Mouse (Mus musculus) midbrain, postnatal 0 days (tissue): Measurements from ENCODE around the gene Tnfsf14. TPM values are rescaled to one million over a fixed set of nuclear protein-coding genes. Genes with fewer than 3 reads are reported as not detected.

Experiments
- ATAC-seq: fragments of 200-750 bp; cut with Nextera tagmentation; 2 replicates; pipeline ENCODE4 v1.8.0; 2017; ENCODE audit warnings: moderate number of reproducible peaks, mild to moderate bottlenecking, moderate TSS enrichment, moderate library complexity; ENCODE audit not compliant: low FRiP score
- DNase-seq: peaks from one replicate; pipeline ENCODE4 v3.0.0-alpha.2; 2015; ENCODE audit warnings: low spot score
- H3K27ac ChIP-seq: fragments of 300-500 bp; sonication (generic); 2 replicates; pipeline ENCODE4 v1.5.1; 2014; ENCODE audit warnings: low read depth, mild to moderate bottlenecking, low read length, mixed read lengths
- H3K27me3 ChIP-seq: fragments of 300-500 bp; sonication (generic); 2 replicates; pipeline ENCODE4 v1.6.1; 2014; ENCODE audit warnings: low read length, control low read depth, mixed read lengths; ENCODE audit not compliant: insufficient read depth
- H3K36me3 ChIP-seq: fragments of 300-500 bp; sonication (generic); 2 replicates; pipeline ENCODE4 v1.6.1; 2014; ENCODE audit warnings: low read length, control low read depth, mixed read lengths; ENCODE audit not compliant: insufficient read depth
- H3K4me1 ChIP-seq: fragments of 300-500 bp; sonication (generic); 2 replicates; pipeline ENCODE4 v1.6.1; 2014; ENCODE audit warnings: mild to moderate bottlenecking, control low read depth, antibody characterized with exemption, low read length, mixed read lengths; ENCODE audit not compliant: insufficient read depth
- H3K4me2 ChIP-seq: fragments of 300-500 bp; sonication (generic); 2 replicates; pipeline ENCODE4 v1.6.1; 2014; ENCODE audit warnings: low read depth, mild to moderate bottlenecking, low read length, mixed read lengths; ENCODE audit not compliant: poor library complexity, severe bottlenecking
- H3K4me3 ChIP-seq: fragments of 300-500 bp; sonication (generic); 2 replicates; pipeline ENCODE4 v1.5.1; 2014; ENCODE audit warnings: low read depth, mild to moderate bottlenecking, low read length, moderate library complexity
- H3K9ac ChIP-seq: fragments of 300-500 bp; sonication (generic); replicated peaks from 2 replicates; pipeline ENCODE4 v1.6.1; 2014; ENCODE audit warnings: mild to moderate bottlenecking, low read length, moderate library complexity, mixed read lengths; ENCODE audit not compliant: poor library complexity, severe bottlenecking
- H3K9me3 ChIP-seq: fragments of 300-500 bp; sonication (generic); 2 replicates; pipeline ENCODE4 v1.6.1; 2016; ENCODE audit warnings: low read length, control low read depth
- CTCF ChIP-seq: IDR thresholded peaks from 2 replicates; pipeline ENCODE4 v1.5.1; 2016; ENCODE audit warnings: antibody characterized with exemption, mild to moderate bottlenecking
- WGBS: fragments of 180-500 bp; shearing (Covaris S2); extraction: QIAGEN DNeasy Blood & Tissue Kit; methylation state at CpG from one replicate; pipeline ENCODE4 v1.1.7; 2014; 5-methylcytosine and 5-hydroxymethylcytosine counted together
- polyA plus RNA-seq: library from polyadenylated mRNA; unstranded; fragments of >200 nt; fragmentation: Nextera tagmentation; extraction: Ambion mirVana; gene quantifications from 2 replicates; pipeline ENCODE4 v1.2.1, GENCODE M21; 2015
- total RNA-seq: library from RNA; depleted of rRNA; stranded (reverse); fragments of >200 nt; gene quantifications from 2 replicates; pipeline ENCODE4 v1.2.3, GENCODE M21; 2014

The Tnfsf14 gene
- total and polyA plus RNA-seq, 2 experiments from 2014 or later, result not detected

DNA sequence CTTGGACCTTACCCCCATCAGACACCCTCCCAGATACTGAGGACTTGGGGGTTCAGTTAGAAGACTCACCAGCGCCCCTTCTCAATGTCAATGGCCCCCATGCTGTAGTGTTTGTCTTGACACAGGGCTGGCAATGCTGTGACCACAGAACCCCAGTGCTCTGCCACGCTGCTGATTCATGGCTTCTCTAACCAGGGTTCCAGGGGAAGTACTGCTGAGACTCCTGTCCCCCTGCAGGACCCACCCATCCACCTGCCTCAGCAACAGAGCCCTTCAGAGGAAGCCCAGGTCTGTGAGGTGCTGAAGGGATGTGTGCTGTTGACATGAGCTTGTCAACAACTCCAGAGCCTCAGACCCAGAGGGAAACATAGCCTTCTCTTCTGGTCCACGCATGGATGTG lies 794 bp upstream of the Tnfsf14 start:
- WGBS, result 77% methylated on average over 3 of the region's 3 CpGs
- no peak overlapping the region for H3K4me2 ChIP-seq
- no peaks in the 10 kb centered on the region for H3K36me3 ChIP-seq
- H3K4me1 ChIP-seq, result no peaks in the 10 kb centered on the region
- H3K9ac ChIP-seq, result no peak overlapping the region
- no peak overlapping the region for H3K4me3 ChIP-seq
- TF ChIP-seq CTCF, result no peak
- ATAC-seq (no peak), DNase-seq (no peak)
- H3K27ac ChIP-seq, result no peak overlapping the region
- H3K27me3 ChIP-seq, result no peaks in the 10 kb centered on the region
- H3K9me3 ChIP-seq, result no peaks in the 10 kb centered on the region

DNA sequence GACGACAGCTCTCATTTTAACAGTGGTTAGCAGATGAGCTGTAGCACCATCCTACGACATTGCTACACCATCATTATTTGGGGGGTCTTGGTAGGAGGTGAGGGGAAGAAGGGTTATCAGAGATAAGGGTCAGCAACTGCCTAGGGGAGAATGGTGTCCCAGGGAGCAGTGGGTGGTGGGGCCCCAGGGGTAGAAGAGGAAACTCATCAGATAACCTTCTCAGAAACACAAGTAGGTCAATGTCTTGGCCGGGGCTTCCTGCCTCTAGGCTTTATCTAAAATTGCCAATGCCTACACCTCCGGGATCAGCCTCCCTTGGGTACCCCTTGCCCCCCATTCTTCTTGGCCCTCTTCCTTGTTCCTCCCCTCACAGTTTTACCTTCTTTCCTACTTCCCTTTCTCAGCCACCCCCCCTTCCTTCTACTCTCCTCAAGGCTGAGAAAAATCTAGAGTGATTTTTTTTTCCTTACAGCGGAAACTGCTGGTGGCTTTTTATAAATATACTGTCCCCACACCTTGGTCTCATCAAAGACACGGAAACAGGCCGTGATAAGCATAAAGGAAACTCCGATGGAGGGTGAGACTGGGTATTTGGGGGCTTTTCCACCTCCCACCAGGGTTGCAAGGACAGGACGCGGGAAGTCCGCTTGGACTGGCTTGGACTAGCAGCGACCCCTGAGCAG lies 5.3 kb downstream of the Tnfsf14 start:
- Histone ChIP-seq H3K4me1 (no peaks in the 10 kb centered on the region), H3K9ac (no peak overlapping the region), H3K36me3 (no peaks in the 10 kb centered on the region), H3K9me3 (no peaks in the 10 kb centered on the region), H3K27ac (no peak overlapping the region), H3K4me3 (no peak overlapping the region), H3K27me3 (no peaks in the 10 kb centered on the region), H3K4me2 (no peak overlapping the region)
- ATAC-seq (no peak), DNase-seq (no peak)
- TF ChIP-seq CTCF, result no peak
- WGBS, result 88% methylated on average over 12 of the region's 12 CpGs

DNA sequence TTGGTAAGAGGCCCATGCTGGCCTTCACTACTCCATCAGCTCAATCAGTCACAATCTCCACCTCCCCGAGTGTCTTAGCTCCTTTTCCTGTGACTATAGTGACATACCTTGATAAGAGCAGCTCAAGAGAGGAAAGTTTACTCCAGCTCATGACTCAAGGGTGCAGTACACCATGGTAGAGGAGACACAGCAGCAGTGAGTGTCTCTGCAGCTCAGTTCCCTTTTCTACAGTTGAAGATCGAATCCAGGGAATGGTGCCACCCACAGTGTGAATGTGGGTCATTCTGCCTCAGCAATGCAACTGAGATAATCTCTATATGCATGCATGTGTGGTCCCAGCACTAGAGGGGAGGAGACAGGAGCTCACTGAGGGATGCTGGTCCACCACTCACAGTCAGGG lies 8.3 kb downstream of the Tnfsf14 start:
- Histone ChIP-seq H3K9me3 (no peaks in the 10 kb centered on the region), H3K27me3 (no peaks in the 10 kb centered on the region), H3K36me3 (no peaks in the 10 kb centered on the region), H3K4me2 (no peak overlapping the region), H3K27ac (no peak overlapping the region), H3K4me3 (no peak overlapping the region), H3K4me1 (no peaks in the 10 kb centered on the region), H3K9ac (no peak overlapping the region)
- no peak for TF ChIP-seq CTCF
- whole genome bisulfite sequencing, result 78% methylated on average over 2 of the region's 2 CpGs
- ATAC-seq, result no peak
- no peak for DNase-seq

DNA sequence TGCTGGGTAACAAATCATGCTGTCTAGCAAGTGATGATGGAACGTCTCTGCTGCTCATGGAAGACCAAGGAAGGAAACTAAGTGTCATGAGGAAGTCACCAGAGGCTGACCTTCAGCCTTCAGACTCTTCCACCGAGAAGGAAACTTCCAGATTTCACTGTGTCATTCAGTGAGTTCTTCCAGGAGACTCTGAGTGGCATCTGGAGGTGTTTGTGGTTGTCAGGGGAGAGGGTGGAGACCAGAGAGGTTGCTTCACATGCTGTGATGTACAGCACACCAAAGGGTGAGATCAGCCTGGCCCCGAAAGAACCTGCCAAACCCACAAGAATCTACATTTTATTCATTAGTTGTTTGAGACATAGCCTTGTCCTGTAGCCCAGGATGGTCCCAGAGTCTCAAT lies 11.1 kb downstream of the Tnfsf14 start:
- WGBS, result 71% methylated on average over 3 of the region's 3 CpGs
- no peaks in the 10 kb centered on the region for H3K4me1 ChIP-seq
- H3K9ac ChIP-seq, result no peak overlapping the region
- H3K27me3 ChIP-seq, result no peaks in the 10 kb centered on the region
- H3K4me2 ChIP-seq, result no peak overlapping the region
- no peak overlapping the region for H3K4me3 ChIP-seq
- DNase-seq (no peak), ATAC-seq (no peak)
- no peaks in the 10 kb centered on the region for H3K36me3 ChIP-seq
- no peak overlapping the region for H3K27ac ChIP-seq
- H3K9me3 ChIP-seq, result no peaks in the 10 kb centered on the region
- no peak for TF ChIP-seq CTCF

DNA sequence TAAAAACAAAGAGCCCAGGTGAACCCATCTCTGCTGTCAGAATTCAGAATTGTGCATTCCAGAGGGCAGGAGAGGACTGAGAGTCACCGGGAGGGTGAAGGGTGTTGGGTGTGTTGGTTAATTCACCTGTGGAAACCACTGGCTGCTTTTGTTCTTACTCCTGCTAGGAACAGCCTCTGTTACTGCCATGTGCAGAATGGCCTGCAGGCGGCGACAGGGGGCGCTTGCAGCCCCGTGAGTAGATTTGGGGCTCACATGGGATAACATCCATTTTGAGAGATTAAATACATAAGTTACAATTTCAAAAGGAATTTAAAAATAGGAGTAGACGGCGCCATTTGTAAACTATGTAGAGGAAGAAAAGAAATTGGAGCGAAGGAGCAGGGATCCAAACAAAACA lies 13.6 kb downstream of the Tnfsf14 start:
- Histone ChIP-seq H3K27ac (no peak overlapping the region), H3K4me2 (no peak overlapping the region), H3K9me3 (no peaks in the 10 kb centered on the region), H3K9ac (no peak overlapping the region), H3K27me3 (no peaks in the 10 kb centered on the region), H3K4me3 (no peak overlapping the region), H3K36me3 (no peaks in the 10 kb centered on the region), H3K4me1 (no peaks in the 10 kb centered on the region)
- 36% methylated on average over 8 of the region's 8 CpGs for WGBS
- DNase-seq, result no peak
- TF ChIP-seq CTCF, result peak; percentile 42
- ATAC-seq, result no peak

DNA sequence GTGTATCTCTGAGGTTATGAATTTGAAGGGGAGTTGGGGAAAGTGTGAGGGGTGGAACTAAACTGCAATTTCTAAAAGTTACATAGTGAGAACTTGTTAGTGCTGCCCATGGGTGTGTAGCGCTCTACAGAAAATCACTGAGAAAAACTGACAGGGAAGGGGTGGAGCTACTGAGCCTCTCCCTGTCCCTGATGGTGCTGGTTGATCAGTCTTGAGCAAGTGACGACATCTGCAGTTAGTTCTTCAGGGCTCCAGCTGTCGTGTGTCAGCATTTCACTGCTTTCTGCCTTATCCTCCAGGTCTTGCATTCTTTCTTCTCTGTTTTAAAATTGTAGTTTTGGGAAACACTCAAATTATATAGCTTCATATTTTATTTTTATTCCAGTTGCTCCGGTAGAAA lies 20.6 kb downstream of the Tnfsf14 start:
- Histone ChIP-seq H3K36me3 (no peaks in the 10 kb centered on the region), H3K4me2 (no peak overlapping the region), H3K9me3 (no peaks in the 10 kb centered on the region), H3K4me3 (no peak overlapping the region), H3K9ac (no peak overlapping the region), H3K27ac (no peak overlapping the region), H3K4me1 (no peaks in the 10 kb centered on the region), H3K27me3 (no peaks in the 10 kb centered on the region)
- no peak for DNase-seq
- TF ChIP-seq CTCF, result no peak
- WGBS, result 74% methylated on average over 4 of the region's 4 CpGs
- ATAC-seq, result no peak
